Mouse (Mus musculus): ENCODE data around the gene Slc39a11. TPM values are rescaled to one million over a fixed set of nuclear protein-coding genes. Genes with fewer than 3 reads are reported as not detected.

Gene Slc39a11
- polyA plus RNA-seq, 1 experiment from 2014 or later: 18.6 TPM

- peaks cover 78% of the 10 kb centered on the region for H3K36me3 ChIP-seq (ENCODE audit: control insufficient read depth, insufficient read depth, low read length)
- 82% methylated on average over 18 of the region's 18 CpGs for WGBS
These were observed 4.8 kb upstream of the Slc39a11 start for GRCm38 (mm10) chr11:113654561-113655270.

GRCm38 (mm10) chr11:113654105-113654504 lies 4.2 kb upstream of the Slc39a11 start:
- H3K9me3 ChIP-seq (ENCODE audit: control insufficient read depth, low read depth, low read length): no peaks in the 10 kb centered on the region
- no peak for ATAC-seq (ENCODE audit: insufficient number of reproducible peaks, insufficient read depth, low FRiP score, low read depth)
- no peak overlapping the region for H3K4me2 ChIP-seq (replicated peaks; ENCODE audit: low read depth, low read length)
- H3K9ac ChIP-seq (replicated peaks; ENCODE audit: low read depth, low read length): no peak overlapping the region
- H3K36me3 ChIP-seq (ENCODE audit: control insufficient read depth, insufficient read depth, low read length): peaks cover 72% of the 10 kb centered on the region
- peaks cover 5% of the 10 kb centered on the region; the same call in 1 of the 2 replicates for H3K4me1 ChIP-seq (ENCODE audit: control insufficient read depth, insufficient read depth, low read length)
- no peak overlapping the region for H3K27ac ChIP-seq (ENCODE audit: low read length)
- no peak overlapping the region for H3K4me3 ChIP-seq (ENCODE audit: low read depth, low read length)
- WGBS: 91% methylated on average over 15 of the region's 15 CpGs
- no peaks in the 10 kb centered on the region for H3K27me3 ChIP-seq (ENCODE audit: control insufficient read depth, insufficient read depth, low read length)

More at GRCm38 (mm10) chr11:113654561-113655270, 4.8 kb upstream of the Slc39a11 start:
- no peak overlapping the region for H3K4me2 ChIP-seq (replicated peaks; ENCODE audit: low read depth, low read length)
- H3K27me3 ChIP-seq (ENCODE audit: control insufficient read depth, insufficient read depth, low read length): no peaks in the 10 kb centered on the region
- H3K27ac ChIP-seq (ENCODE audit: low read length): no peak overlapping the region
- H3K9me3 ChIP-seq (ENCODE audit: control insufficient read depth, low read depth, low read length): no peaks in the 10 kb centered on the region
- no peak overlapping the region for H3K4me3 ChIP-seq (ENCODE audit: low read depth, low read length)
- H3K4me1 ChIP-seq (ENCODE audit: control insufficient read depth, insufficient read depth, low read length): peaks cover 5% of the 10 kb centered on the region; the same call in 1 of the 2 replicates
- H3K9ac ChIP-seq (replicated peaks; ENCODE audit: low read depth, low read length): no peak overlapping the region
- ATAC-seq (ENCODE audit: insufficient number of reproducible peaks, insufficient read depth, low FRiP score, low read depth): no peak

GRCm38 (mm10) chr11:113652516-113652915 lies 2.6 kb upstream of the Slc39a11 start:
- Histone ChIP-seq H3K27me3 (ENCODE audit: control insufficient read depth, insufficient read depth, low read length) (no peaks in the 10 kb centered on the region), H3K9me3 (ENCODE audit: control insufficient read depth, low read depth, low read length) (no peaks in the 10 kb centered on the region), H3K4me2 (replicated peaks; ENCODE audit: low read depth, low read length) (no peak overlapping the region), H3K4me1 (ENCODE audit: control insufficient read depth, insufficient read depth, low read length) (peaks cover 5% of the 10 kb centered on the region; the same call in 1 of the 2 replicates), H3K36me3 (ENCODE audit: control insufficient read depth, insufficient read depth, low read length) (peaks cover 57% of the 10 kb centered on the region), H3K27ac (ENCODE audit: low read length) (no peak overlapping the region), H3K4me3 (ENCODE audit: low read depth, low read length) (no peak overlapping the region), H3K9ac (replicated peaks; ENCODE audit: low read depth, low read length) (no peak overlapping the region)
- WGBS: 88% methylated on average over 6 of the region's 6 CpGs
- ATAC-seq (ENCODE audit: insufficient number of reproducible peaks, insufficient read depth, low FRiP score, low read depth): no peak

GRCm38 (mm10) chr11:113651907-113652273 lies 2.0 kb upstream of the Slc39a11 start:
- no peak for ATAC-seq (ENCODE audit: insufficient number of reproducible peaks, insufficient read depth, low FRiP score, low read depth)
- Histone ChIP-seq H3K4me3 (ENCODE audit: low read depth, low read length) (no peak overlapping the region), H3K4me1 (ENCODE audit: control insufficient read depth, insufficient read depth, low read length) (peaks cover 5% of the 10 kb centered on the region; the same call in 1 of the 2 replicates), H3K36me3 (ENCODE audit: control insufficient read depth, insufficient read depth, low read length) (peaks cover 51% of the 10 kb centered on the region), H3K9me3 (ENCODE audit: control insufficient read depth, low read depth, low read length) (no peaks in the 10 kb centered on the region), H3K4me2 (replicated peaks; ENCODE audit: low read depth, low read length) (no peak overlapping the region), H3K9ac (replicated peaks; ENCODE audit: low read depth, low read length) (no peak overlapping the region), H3K27ac (ENCODE audit: low read length) (no peak overlapping the region), H3K27me3 (ENCODE audit: control insufficient read depth, insufficient read depth, low read length) (no peaks in the 10 kb centered on the region)
- 43% methylated on average over 8 of the region's 8 CpGs for WGBS

- Histone ChIP-seq H3K9me3 (ENCODE audit: control insufficient read depth, low read depth, low read length) (no peaks in the 10 kb centered on the region), H3K9ac (replicated peaks; ENCODE audit: low read depth, low read length) (no peak overlapping the region), H3K27me3 (ENCODE audit: control insufficient read depth, insufficient read depth, low read length) (no peaks in the 10 kb centered on the region), H3K36me3 (ENCODE audit: control insufficient read depth, insufficient read depth, low read length) (peaks cover 46% of the 10 kb centered on the region), H3K27ac (ENCODE audit: low read length) (no peak overlapping the region), H3K4me3 (ENCODE audit: low read depth, low read length) (no peak overlapping the region), H3K4me2 (replicated peaks; ENCODE audit: low read depth, low read length) (0 out of 2 replicates have a peak overlapping the region, but pooled peaks have one; percentile 5), H3K4me1 (ENCODE audit: control insufficient read depth, insufficient read depth, low read length) (peaks cover 5% of the 10 kb centered on the region; the same call in 1 of the 2 replicates)
- WGBS: 62% methylated on average over 22 of the region's 22 CpGs
- no peak for ATAC-seq (ENCODE audit: insufficient number of reproducible peaks, insufficient read depth, low FRiP score, low read depth)
These were observed 1.5 kb upstream of the Slc39a11 start for GRCm38 (mm10) chr11:113651206-113651906.

- no peaks in the 10 kb centered on the region for H3K9me3 ChIP-seq (ENCODE audit: control insufficient read depth, low read depth, low read length)
- H3K27me3 ChIP-seq (ENCODE audit: control insufficient read depth, insufficient read depth, low read length): no peaks in the 10 kb centered on the region
- no peak for ATAC-seq (ENCODE audit: insufficient number of reproducible peaks, insufficient read depth, low FRiP score, low read depth)
- peak within 1 kb of the TSS; percentile 77; the same call in 1 of the 2 replicates for H3K27ac ChIP-seq (ENCODE audit: low read length)
- peak within 1 kb of the TSS; percentile 88 for H3K9ac ChIP-seq (replicated peaks; ENCODE audit: low read depth, low read length)
- 40% methylated on average over 26 of the region's 26 CpGs for WGBS
- H3K4me2 ChIP-seq (replicated peaks; ENCODE audit: low read depth, low read length): peak within 1 kb of the TSS; percentile 66
- H3K4me1 ChIP-seq (ENCODE audit: control insufficient read depth, insufficient read depth, low read length): peaks cover 5% of the 10 kb centered on the region; the same call in 1 of the 2 replicates
- H3K4me3 ChIP-seq (ENCODE audit: low read depth, low read length): peak within 1 kb of the TSS; percentile 96
- peaks cover 23% of the 10 kb centered on the region for H3K36me3 ChIP-seq (ENCODE audit: control insufficient read depth, insufficient read depth, low read length)
These were observed 1.1 kb downstream of the Slc39a11 start, which contains the start of gene Cog1 for GRCm38 (mm10) chr11:113648690-113649352. Gene Cog1, plus strand, starts transcription at chr11:113649169.

GRCm38 (mm10) chr11:113648152-113648551 lies 1.7 kb downstream of the Slc39a11 start:
- H3K9me3 ChIP-seq (ENCODE audit: control insufficient read depth, low read depth, low read length): no peaks in the 10 kb centered on the region
- H3K4me2 ChIP-seq (replicated peaks; ENCODE audit: low read depth, low read length): 0 out of 2 replicates have a peak overlapping the region, but pooled peaks have one; percentile 66
- H3K27ac ChIP-seq (ENCODE audit: low read length): no peak overlapping the region
- peaks cover 16% of the 10 kb centered on the region for H3K36me3 ChIP-seq (ENCODE audit: control insufficient read depth, insufficient read depth, low read length)
- 4% methylated on average over 15 of the region's 15 CpGs for WGBS
- no peak overlapping the region for H3K4me3 ChIP-seq (ENCODE audit: low read depth, low read length)
- no peaks in the 10 kb centered on the region for H3K27me3 ChIP-seq (ENCODE audit: control insufficient read depth, insufficient read depth, low read length)
- no peak for ATAC-seq (ENCODE audit: insufficient number of reproducible peaks, insufficient read depth, low FRiP score, low read depth)
- H3K4me1 ChIP-seq (ENCODE audit: control insufficient read depth, insufficient read depth, low read length): peaks cover 5% of the 10 kb centered on the region; the same call in 1 of the 2 replicates
- no peak overlapping the region; the same call in 1 of the 2 replicates for H3K9ac ChIP-seq (replicated peaks; ENCODE audit: low read depth, low read length)

- Histone ChIP-seq H3K27me3 (ENCODE audit: control insufficient read depth, insufficient read depth, low read length) (no peaks in the 10 kb centered on the region), H3K4me1 (ENCODE audit: control insufficient read depth, insufficient read depth, low read length) (0 out of 2 replicates have a peak, but pooled peaks cover 1% of the 10 kb centered on the region), H3K9me3 (ENCODE audit: control insufficient read depth, low read depth, low read length) (no peaks in the 10 kb centered on the region), H3K4me2 (replicated peaks; ENCODE audit: low read depth, low read length) (no peak overlapping the region), H3K4me3 (ENCODE audit: low read depth, low read length) (no peak overlapping the region), H3K36me3 (ENCODE audit: control insufficient read depth, insufficient read depth, low read length) (no peaks in the 10 kb centered on the region), H3K27ac (ENCODE audit: low read length) (no peak overlapping the region), H3K9ac (replicated peaks; ENCODE audit: low read depth, low read length) (no peak overlapping the region)
- no peak for ATAC-seq (ENCODE audit: insufficient number of reproducible peaks, insufficient read depth, low FRiP score, low read depth)
- WGBS: 85% methylated on average over 3 of the region's 3 CpGs
These were observed 4.7 kb downstream of the Slc39a11 start for GRCm38 (mm10) chr11:113645181-113645580.
